Mouse (Mus musculus): Measurements from ENCODE around the gene Olfr1177-ps. TPM values are rescaled to one million over a fixed set of nuclear protein-coding genes. Genes with fewer than 3 reads are reported as not detected.

The Olfr1177-ps gene
- polyA plus RNA-seq (2015; fragmentation: Illumina TruSeq; extraction: RNeasy Lipid Tissue Mini Kit (QIAGEN cat#74804); ENCODE audit: low read depth, low replicate concordance) = not detected

DNA sequence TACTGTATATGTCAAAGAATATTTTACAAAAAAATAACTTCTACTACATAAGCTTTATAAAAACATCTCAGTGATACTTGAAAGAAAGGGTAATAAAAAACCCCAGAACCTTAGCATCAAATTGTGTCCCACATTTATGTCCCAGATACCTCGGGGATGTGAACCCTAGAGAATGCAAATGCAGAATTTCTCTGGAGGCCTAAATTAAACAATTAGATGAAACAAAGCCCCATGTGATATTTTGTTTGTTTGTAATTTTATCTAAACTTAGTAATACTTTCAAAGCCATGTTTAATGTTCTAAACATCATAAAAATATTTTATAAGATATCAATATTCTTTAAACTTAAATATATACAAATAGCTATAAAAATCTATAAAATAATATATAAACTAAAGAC lies at the start of gene Olfr1177-ps:
Gene Olfr1177-ps (minus strand): TSS at position 101 of the 400 bp plus-strand sequence.

DNA sequence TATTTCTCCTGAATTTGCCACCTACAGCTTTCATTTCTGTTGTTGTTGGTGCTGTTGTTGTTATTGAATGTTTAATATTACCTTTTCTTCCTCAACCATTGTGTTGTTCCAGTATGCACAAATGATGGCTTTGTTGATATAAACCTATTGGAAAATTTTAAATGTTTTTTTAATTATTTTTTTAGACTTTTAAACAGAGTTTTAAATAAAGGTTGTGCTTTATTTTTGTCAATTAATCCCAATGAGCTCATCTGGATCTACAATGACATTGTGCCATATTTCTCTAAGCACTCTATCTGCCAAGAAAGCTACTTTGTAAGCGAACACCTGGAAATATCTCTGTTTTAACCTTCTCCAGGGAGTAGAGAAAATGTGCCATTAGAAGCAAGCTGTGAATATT lies 40.5 kb upstream of the Olfr1177-ps start, which contains the start of gene Olfr1178:
Gene Olfr1178 (plus strand): TSS at position 301 of the 400 bp plus-strand sequence.

DNA sequence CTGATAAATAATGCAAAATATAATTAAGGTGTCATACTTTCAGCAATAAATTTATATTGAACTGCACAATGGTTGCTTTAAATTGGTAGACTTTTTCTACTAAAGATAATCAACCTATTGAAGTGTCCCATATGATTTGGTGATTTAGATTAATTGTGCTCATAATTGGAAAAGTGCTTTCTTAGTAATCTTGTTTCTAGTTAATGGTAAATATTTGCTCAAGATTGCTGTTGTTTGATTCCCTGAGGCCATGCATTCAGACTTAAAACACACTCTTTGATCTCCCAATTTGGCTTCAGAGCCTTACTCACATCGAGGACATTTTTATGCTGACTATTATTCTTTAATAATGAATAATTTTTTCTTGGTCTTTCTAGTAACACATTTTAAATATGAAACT lies 9.9 kb downstream of the Olfr1177-ps start, which contains the start of gene Olfr1176:
Gene Olfr1176 (plus strand): TSS at position 301 of the 400 bp plus-strand sequence.

DNA sequence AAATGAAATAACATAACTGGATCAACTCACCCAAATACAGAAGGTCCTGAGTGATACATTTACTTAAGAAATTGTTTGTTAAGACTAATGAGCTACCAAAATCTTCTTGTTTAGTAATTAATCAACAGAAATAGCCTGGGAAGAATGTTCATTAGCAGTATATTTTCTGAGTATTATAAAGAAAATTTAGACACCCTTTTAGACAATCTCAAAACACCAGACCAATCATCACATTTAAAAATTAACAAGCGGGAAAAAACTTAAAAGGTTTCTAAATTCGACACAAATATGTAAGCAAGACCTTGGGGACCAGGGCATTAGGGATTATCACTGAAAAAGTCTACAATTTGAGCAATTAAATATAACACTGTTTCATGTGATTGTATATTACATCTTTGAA lies 19.2 kb downstream of the Olfr1177-ps start, which contains the start of gene Olfr1175-ps:
Gene Olfr1175-ps (minus strand): TSS at position 101 of the 400 bp plus-strand sequence.

DNA sequence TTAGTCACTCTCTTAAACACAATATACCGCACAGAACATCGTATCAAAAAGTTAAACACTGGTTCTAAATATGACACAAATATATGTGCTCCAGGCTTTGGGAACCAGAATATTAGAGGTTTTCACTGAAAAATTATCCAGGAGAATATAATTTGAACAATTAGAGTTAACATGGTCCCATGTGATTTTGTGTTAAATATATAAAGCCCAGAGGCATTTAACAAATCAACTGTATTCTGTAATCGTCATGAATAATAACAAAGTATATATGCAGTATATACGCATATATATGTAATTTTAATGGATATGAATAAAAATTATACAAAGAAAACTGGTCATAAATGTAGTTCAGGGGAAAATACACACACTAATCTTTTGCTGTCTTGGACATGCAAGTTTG lies 31.3 kb downstream of the Olfr1177-ps start, which contains the start of gene Olfr1174-ps:
Gene Olfr1174-ps (minus strand): TSS at position 101 of the 400 bp plus-strand sequence.

Other genes with a start within 250 kb of the Olfr1177-ps start
- gene Olfr1166, start 218.2 kb downstream of the Olfr1177-ps start, polyA plus RNA-seq (2015; fragmentation: Illumina TruSeq; extraction: RNeasy Lipid Tissue Mini Kit (QIAGEN cat#74804); ENCODE audit: low read depth, low replicate concordance) = not detected
- not detected for gene Olfr1167, start 191.3 kb downstream of the Olfr1177-ps start, polyA plus RNA-seq (2015; fragmentation: Illumina TruSeq; extraction: RNeasy Lipid Tissue Mini Kit (QIAGEN cat#74804); ENCODE audit: low read depth, low replicate concordance)
- gene Olfr1168, start 164.6 kb downstream of the Olfr1177-ps start, polyA plus RNA-seq (2015; fragmentation: Illumina TruSeq; extraction: RNeasy Lipid Tissue Mini Kit (QIAGEN cat#74804); ENCODE audit: low read depth, low replicate concordance) = not detected
- not detected for gene Olfr1170, start 118.2 kb downstream of the Olfr1177-ps start, polyA plus RNA-seq (2015; fragmentation: Illumina TruSeq; extraction: RNeasy Lipid Tissue Mini Kit (QIAGEN cat#74804); ENCODE audit: low read depth, low replicate concordance)
- not detected for gene Olfr1173, start 66.6 kb downstream of the Olfr1177-ps start, polyA plus RNA-seq (2015; fragmentation: Illumina TruSeq; extraction: RNeasy Lipid Tissue Mini Kit (QIAGEN cat#74804); ENCODE audit: low read depth, low replicate concordance)
- not detected for gene Olfr1174-ps, start 31.4 kb downstream of the Olfr1177-ps start, polyA plus RNA-seq (2015; fragmentation: Illumina TruSeq; extraction: RNeasy Lipid Tissue Mini Kit (QIAGEN cat#74804); ENCODE audit: low read depth, low replicate concordance)
- not detected for gene Olfr1175-ps, start 19.3 kb downstream of the Olfr1177-ps start, polyA plus RNA-seq (2015; fragmentation: Illumina TruSeq; extraction: RNeasy Lipid Tissue Mini Kit (QIAGEN cat#74804); ENCODE audit: low read depth, low replicate concordance)
- gene Olfr1176, start 9.8 kb downstream of the Olfr1177-ps start, polyA plus RNA-seq (2015; fragmentation: Illumina TruSeq; extraction: RNeasy Lipid Tissue Mini Kit (QIAGEN cat#74804); ENCODE audit: low read depth, low replicate concordance) = not detected
- gene Olfr1178, start 40.6 kb upstream of the Olfr1177-ps start, polyA plus RNA-seq (2015; fragmentation: Illumina TruSeq; extraction: RNeasy Lipid Tissue Mini Kit (QIAGEN cat#74804); ENCODE audit: low read depth, low replicate concordance) = not detected
- gene Olfr1179, start 60.0 kb upstream of the Olfr1177-ps start, polyA plus RNA-seq (2015; fragmentation: Illumina TruSeq; extraction: RNeasy Lipid Tissue Mini Kit (QIAGEN cat#74804); ENCODE audit: low read depth, low replicate concordance) = not detected
- gene Olfr1180, start 72.7 kb upstream of the Olfr1177-ps start, polyA plus RNA-seq (2015; fragmentation: Illumina TruSeq; extraction: RNeasy Lipid Tissue Mini Kit (QIAGEN cat#74804); ENCODE audit: low read depth, low replicate concordance) = not detected
- gene Olfr1181, start 79.7 kb upstream of the Olfr1177-ps start, polyA plus RNA-seq (2015; fragmentation: Illumina TruSeq; extraction: RNeasy Lipid Tissue Mini Kit (QIAGEN cat#74804); ENCODE audit: low read depth, low replicate concordance) = not detected
- gene Gm13757, start 102.6 kb upstream of the Olfr1177-ps start, polyA plus RNA-seq (2015; fragmentation: Illumina TruSeq; extraction: RNeasy Lipid Tissue Mini Kit (QIAGEN cat#74804); ENCODE audit: low read depth, low replicate concordance) = not detected
- gene Olfr1183, start 108.4 kb upstream of the Olfr1177-ps start, polyA plus RNA-seq (2015; fragmentation: Illumina TruSeq; extraction: RNeasy Lipid Tissue Mini Kit (QIAGEN cat#74804); ENCODE audit: low read depth, low replicate concordance) = not detected
- gene Olfr1184, start 137.1 kb upstream of the Olfr1177-ps start, polyA plus RNA-seq (2015; fragmentation: Illumina TruSeq; extraction: RNeasy Lipid Tissue Mini Kit (QIAGEN cat#74804); ENCODE audit: low read depth, low replicate concordance) = not detected
- not detected for gene Olfr1185-ps1, start 146.8 kb upstream of the Olfr1177-ps start, polyA plus RNA-seq (2015; fragmentation: Illumina TruSeq; extraction: RNeasy Lipid Tissue Mini Kit (QIAGEN cat#74804); ENCODE audit: low read depth, low replicate concordance)
- not detected for gene Olfr1186, start 172.1 kb upstream of the Olfr1177-ps start, polyA plus RNA-seq (2015; fragmentation: Illumina TruSeq; extraction: RNeasy Lipid Tissue Mini Kit (QIAGEN cat#74804); ENCODE audit: low read depth, low replicate concordance)
- gene Olfr1188, start 210.4 kb upstream of the Olfr1177-ps start, polyA plus RNA-seq (2015; fragmentation: Illumina TruSeq; extraction: RNeasy Lipid Tissue Mini Kit (QIAGEN cat#74804); ENCODE audit: low read depth, low replicate concordance) = not detected
- gene Olfr1189, start 240.0 kb upstream of the Olfr1177-ps start, polyA plus RNA-seq (2015; fragmentation: Illumina TruSeq; extraction: RNeasy Lipid Tissue Mini Kit (QIAGEN cat#74804); ENCODE audit: low read depth, low replicate concordance) = not detected